Mouse (Mus musculus) stomach, embryonic 15.5 days (tissue): Measurements from ENCODE around the gene Hoxc8. TPM values are rescaled to one million over a fixed set of nuclear protein-coding genes. Genes with fewer than 3 reads are reported as not detected.
A peak's percentile ranks its signal among the peaks of the same experiment; 100 is the strongest.

Experiments
- ATAC-seq: fragments of 200-750 bp; cut with Nextera tagmentation; 2 replicates; pipeline ENCODE4 v1.8.0; 2017; ENCODE audit warnings: low read depth, moderate number of reproducible peaks, moderate TSS enrichment; ENCODE audit not compliant: insufficient read depth, low FRiP score
- H3K27ac ChIP-seq: fragments of 300-500 bp; sonication (generic); 2 replicates; pipeline ENCODE4 v1.5.1; 2015; ENCODE audit warnings: mild to moderate bottlenecking, inconsistent platforms
- H3K27me3 ChIP-seq: fragments of 300-500 bp; sonication (generic); replicated peaks from 2 replicates; pipeline ENCODE4 v1.6.1; 2015; ENCODE audit warnings: inconsistent platforms
- H3K36me3 ChIP-seq: fragments of 300-500 bp; sonication (generic); 2 replicates; pipeline ENCODE4 v1.6.1; 2015; ENCODE audit warnings: inconsistent platforms
- H3K4me1 ChIP-seq: fragments of 300-500 bp; sonication (generic); 2 replicates; pipeline ENCODE4 v1.6.1; 2015; ENCODE audit warnings: inconsistent platforms
- H3K4me2 ChIP-seq: fragments of 300-500 bp; sonication (generic); 2 replicates; pipeline ENCODE4 v1.6.1; 2015; ENCODE audit warnings: mild to moderate bottlenecking, inconsistent platforms
- H3K4me3 ChIP-seq: fragments of 300-500 bp; sonication (generic); replicated peaks from 2 replicates; pipeline ENCODE4 v1.5.1; 2015; ENCODE audit warnings: inconsistent platforms
- H3K9ac ChIP-seq: fragments of 300-500 bp; sonication (generic); 2 replicates; pipeline ENCODE4 v1.6.1; 2015; ENCODE audit warnings: inconsistent platforms
- H3K9me3 ChIP-seq: fragments of 300-500 bp; sonication (generic); 2 replicates; pipeline ENCODE4 v1.6.1; 2016; ENCODE audit warnings: inconsistent platforms
- WGBS: fragments of 180-500 bp; shearing (Covaris S2); methylation state at CpG from one replicate; pipeline ENCODE4 v1.1.7; 2015; 5-methylcytosine and 5-hydroxymethylcytosine counted together
- polyA plus RNA-seq: library from polyadenylated mRNA; unstranded; fragments of >200 nt; fragmentation: Nextera tagmentation; extraction: Ambion mirVana; gene quantifications from 2 replicates; pipeline ENCODE4 v1.2.1, GENCODE M21; 2015

The Hoxc8 gene
- polyA plus RNA-seq, 1 experiment from 2014 or later, result 1.9 TPM

DNA sequence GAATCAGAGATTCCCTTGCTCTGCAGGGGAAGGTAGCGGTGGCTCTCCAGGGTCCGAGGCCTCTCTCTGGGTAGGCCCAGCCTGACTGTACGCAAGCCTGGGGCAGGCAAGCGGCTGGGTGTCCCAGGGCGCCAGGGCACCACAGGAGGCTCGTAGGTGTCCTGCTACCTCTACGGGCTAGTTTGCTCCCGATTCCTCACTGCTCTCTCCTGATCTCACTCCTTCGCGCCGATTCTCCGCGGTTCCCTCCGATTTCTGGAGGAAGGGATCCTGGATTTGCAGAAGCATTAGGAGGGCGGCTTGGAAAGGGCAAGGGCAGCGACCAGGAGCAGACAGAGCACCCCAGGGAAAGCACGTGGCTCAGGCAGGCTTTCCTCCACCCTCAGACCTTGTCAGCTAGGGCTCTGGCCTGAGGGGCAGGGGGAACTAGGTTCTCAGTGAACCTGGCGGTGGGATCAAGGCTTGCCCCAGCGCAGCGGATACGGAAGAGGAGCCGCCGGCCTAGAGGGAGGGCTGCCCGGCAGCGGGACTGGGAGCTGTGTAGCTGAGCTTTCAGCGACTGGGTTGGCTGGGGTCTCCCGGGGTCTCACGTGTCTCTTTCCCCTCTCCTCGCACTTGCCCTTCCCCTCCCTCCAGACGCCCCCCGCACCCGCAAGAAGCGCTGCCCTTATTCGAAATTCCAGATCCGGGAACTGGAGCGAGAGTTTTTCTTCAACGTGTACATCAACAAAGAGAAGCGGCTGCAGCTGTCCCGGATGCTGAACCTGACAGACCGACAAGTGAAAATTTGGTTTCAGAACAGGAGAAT is 34.4 kb upstream of the Hoxc8 start:
- Histone ChIP-seq H3K4me2 (no peak overlapping the region), H3K4me1 (no peaks in the 10 kb centered on the region), H3K36me3 (no peaks in the 10 kb centered on the region), H3K9ac (no peak overlapping the region), H3K27me3 (peaks cover 95% of the 10 kb centered on the region), H3K27ac (no peak overlapping the region), H3K4me3 (0 out of 2 replicates have a peak overlapping the region, but pooled peaks have one; percentile 8), H3K9me3 (no peaks in the 10 kb centered on the region)
- no peak for ATAC-seq
- WGBS, result 2% methylated on average over 40 of the region's 40 CpGs

DNA sequence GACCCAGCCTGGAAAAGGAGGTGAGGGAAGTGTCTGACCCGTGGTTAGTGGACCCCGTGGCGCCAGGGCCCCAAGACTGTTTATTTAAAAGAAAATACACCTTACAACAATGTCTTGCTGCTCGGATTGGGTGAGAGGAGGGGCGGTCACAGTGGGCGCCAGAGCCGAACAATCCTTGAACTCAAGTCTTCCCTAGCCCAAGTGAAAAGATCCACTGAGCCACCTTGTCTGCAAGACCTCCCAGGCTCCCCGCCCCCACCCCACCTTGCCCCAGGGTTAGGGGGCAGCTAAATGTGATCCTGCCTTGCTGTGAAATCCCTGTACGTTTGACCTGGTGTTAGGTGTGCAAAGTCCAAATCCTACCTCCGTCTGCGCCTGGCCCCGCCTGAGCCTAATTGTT is 33.5 kb upstream of the Hoxc8 start:
- H3K4me3 ChIP-seq, result no peak overlapping the region
- no peak overlapping the region for H3K4me2 ChIP-seq
- H3K9me3 ChIP-seq, result no peaks in the 10 kb centered on the region
- H3K9ac ChIP-seq, result no peak overlapping the region
- no peaks in the 10 kb centered on the region for H3K4me1 ChIP-seq
- no peaks in the 10 kb centered on the region for H3K36me3 ChIP-seq
- ATAC-seq, result no peak
- H3K27me3 ChIP-seq, result peaks cover 93% of the 10 kb centered on the region
- WGBS, result 3% methylated on average over 12 of the region's 12 CpGs
- no peak overlapping the region for H3K27ac ChIP-seq

DNA sequence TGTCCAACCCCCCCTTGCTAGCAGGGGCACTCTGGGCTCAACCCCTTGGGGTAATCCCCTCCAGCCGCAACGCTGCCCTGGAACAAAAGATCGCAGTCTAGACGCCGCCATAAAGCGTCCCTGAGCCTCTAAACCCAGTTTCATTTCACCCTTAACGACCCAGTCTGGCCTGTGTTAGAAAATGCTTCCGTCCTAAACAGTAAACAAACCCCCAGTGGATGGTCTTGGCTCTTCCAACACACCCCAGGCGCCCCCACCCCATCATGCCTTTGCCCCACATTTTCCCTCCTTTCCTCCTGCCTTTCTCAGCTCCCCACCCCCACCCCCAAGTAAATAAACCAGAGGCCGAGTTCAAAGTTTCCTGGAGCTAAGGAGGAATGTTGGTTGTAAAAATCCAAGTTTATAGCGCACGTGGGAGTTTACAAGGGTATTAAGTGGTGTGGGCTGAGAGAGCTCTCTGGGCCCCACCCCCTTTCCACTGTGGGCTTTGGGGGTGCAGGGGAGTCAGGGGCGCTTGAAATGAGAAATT is 30.7 kb upstream of the Hoxc8 start:
- Histone ChIP-seq H3K9me3 (no peaks in the 10 kb centered on the region), H3K4me3 (no peak overlapping the region), H3K36me3 (no peaks in the 10 kb centered on the region), H3K27me3 (peaks cover 89% of the 10 kb centered on the region), H3K4me1 (no peaks in the 10 kb centered on the region), H3K27ac (no peak overlapping the region), H3K9ac (no peak overlapping the region), H3K4me2 (no peak overlapping the region)
- no peak for ATAC-seq
- WGBS, result 2% methylated on average over 13 of the region's 13 CpGs

DNA sequence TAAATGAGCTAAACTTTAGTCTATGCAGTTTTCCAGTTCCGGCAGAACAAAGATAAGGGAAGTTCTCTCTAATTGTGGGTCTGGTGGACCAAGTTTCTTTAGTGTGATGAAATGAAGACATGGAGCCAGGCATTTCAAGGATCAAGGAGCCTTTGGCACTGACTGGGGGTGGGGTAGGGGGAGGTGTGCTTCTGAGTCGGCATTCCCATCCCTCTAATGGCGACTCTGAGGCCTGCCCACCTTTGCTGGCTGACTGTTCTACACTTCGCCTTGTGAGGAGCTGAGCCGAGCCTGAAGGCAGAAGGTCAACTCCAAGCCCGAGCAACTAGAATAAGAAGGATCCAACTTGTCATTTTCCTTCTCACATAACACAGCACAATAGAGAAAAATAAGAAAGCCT is 28.7 kb upstream of the Hoxc8 start:
- Histone ChIP-seq H3K4me3 (no peak overlapping the region), H3K9ac (no peak overlapping the region), H3K9me3 (no peaks in the 10 kb centered on the region), H3K4me2 (no peak overlapping the region), H3K4me1 (peaks cover 5% of the 10 kb centered on the region; the same call in 1 of the 2 replicates), H3K27me3 (peaks cover 89% of the 10 kb centered on the region), H3K27ac (no peak overlapping the region), H3K36me3 (no peaks in the 10 kb centered on the region)
- no peak for ATAC-seq
- 4% methylated on average over 6 of the region's 6 CpGs for WGBS

DNA sequence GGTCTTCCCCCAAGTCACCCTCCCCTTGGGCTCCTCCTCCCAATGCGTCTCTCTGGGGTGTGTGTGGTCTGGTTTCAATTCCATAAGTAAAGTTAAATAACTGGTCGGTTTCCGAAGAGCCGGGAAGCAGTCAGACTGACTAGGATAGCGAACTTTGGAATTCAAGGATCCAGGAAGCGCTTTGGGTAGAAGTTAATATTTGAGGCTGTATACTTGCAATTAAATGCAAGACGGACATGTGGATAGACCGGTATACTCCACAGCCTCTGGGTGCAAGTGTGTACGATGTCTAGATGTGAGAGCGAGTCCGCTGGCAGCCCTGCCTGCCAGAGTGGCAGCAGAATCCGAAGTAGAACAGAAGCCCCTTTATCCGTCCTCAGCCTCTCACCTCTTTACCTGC is 27.9 kb upstream of the Hoxc8 start:
- no peak for ATAC-seq
- Histone ChIP-seq H3K4me2 (no peak overlapping the region), H3K9me3 (no peaks in the 10 kb centered on the region), H3K27ac (no peak overlapping the region), H3K27me3 (peaks cover 89% of the 10 kb centered on the region), H3K4me3 (no peak overlapping the region), H3K36me3 (no peaks in the 10 kb centered on the region), H3K4me1 (peaks cover 8% of the 10 kb centered on the region; the same call in 1 of the 2 replicates), H3K9ac (no peak overlapping the region)
- WGBS, result 2% methylated on average over 13 of the region's 13 CpGs

DNA sequence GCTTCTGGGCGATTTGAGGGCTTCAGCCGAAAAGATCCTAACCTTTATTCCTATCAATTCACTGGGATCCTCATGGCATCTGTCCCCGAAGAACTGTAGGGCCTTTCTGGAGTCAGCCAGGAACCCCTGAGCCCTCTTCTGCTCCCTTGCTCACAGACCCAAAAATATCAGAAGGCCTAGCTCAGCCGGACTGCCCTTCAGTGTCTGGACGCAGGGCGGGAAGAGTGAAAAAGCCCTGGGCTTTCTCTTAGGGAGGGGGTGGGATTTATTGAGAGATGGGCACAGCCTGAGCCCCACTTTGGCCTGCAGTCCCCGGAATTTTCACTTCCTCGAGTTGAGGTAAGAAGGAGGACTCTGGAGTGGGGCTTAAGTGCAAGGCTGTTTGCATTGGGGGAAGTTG is 27.1 kb upstream of the Hoxc8 start:
- 4% methylated on average over 8 of the region's 8 CpGs for WGBS
- Histone ChIP-seq H3K27ac (no peak overlapping the region), H3K9me3 (no peaks in the 10 kb centered on the region), H3K4me3 (no peak overlapping the region), H3K9ac (no peak overlapping the region), H3K36me3 (no peaks in the 10 kb centered on the region), H3K4me1 (peaks cover 8% of the 10 kb centered on the region; the same call in 1 of the 2 replicates), H3K4me2 (no peak overlapping the region), H3K27me3 (peaks cover 88% of the 10 kb centered on the region)
- ATAC-seq, result no peak

DNA sequence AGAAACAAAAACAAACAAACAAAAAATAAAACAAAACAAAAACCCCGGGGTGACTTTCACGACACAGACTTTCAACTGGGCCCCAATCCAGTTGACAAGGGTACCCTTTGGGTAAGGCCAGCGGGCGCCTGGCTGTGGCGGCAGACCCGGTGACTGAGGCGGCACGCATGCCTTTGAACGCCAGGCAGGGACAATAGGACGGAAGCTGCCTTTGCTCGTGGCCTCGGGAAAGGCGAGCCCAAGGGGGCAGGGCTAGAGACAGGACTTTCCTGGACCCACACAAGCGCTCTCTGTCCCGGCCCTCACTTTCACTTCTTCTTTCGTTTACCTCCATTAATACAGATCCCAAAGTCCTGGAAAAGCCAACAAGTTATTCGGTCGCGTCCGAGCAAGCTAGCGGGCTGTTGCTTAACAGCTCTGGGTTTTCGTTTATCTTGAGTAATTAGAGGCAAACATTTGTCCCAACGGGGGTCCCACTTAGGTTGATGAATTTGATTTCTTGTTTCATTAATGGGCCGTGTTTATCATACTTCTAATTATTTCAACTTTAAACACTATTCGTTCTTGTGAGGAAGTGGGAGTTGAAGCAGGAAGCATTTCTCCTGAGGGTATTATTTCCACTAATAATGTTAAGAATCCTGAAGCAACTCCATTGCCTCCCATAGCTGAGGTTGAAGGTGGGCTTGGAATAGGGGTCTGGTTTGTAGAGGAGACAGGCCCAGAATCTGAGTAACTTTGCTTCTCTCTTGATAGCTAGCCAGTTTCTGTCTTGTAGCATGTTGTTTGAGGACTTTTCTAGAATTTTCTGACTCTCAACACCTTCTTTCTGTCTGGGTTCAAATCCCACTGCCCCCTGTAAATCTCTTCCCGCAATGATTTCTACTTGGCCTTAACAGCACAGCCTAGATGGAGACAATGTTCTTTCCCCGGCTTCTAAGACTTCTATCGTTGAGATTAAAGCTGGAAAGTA is 26.5 kb upstream of the Hoxc8 start:
- Histone ChIP-seq H3K27ac (no peak overlapping the region), H3K9ac (no peak overlapping the region), H3K9me3 (no peaks in the 10 kb centered on the region), H3K4me2 (no peak overlapping the region), H3K27me3 (peaks cover 87% of the 10 kb centered on the region), H3K4me1 (peaks cover 8% of the 10 kb centered on the region; the same call in 1 of the 2 replicates), H3K4me3 (no peak overlapping the region), H3K36me3 (no peaks in the 10 kb centered on the region)
- WGBS, result 4% methylated on average over 28 of the region's 28 CpGs
- ATAC-seq, result no peak

DNA sequence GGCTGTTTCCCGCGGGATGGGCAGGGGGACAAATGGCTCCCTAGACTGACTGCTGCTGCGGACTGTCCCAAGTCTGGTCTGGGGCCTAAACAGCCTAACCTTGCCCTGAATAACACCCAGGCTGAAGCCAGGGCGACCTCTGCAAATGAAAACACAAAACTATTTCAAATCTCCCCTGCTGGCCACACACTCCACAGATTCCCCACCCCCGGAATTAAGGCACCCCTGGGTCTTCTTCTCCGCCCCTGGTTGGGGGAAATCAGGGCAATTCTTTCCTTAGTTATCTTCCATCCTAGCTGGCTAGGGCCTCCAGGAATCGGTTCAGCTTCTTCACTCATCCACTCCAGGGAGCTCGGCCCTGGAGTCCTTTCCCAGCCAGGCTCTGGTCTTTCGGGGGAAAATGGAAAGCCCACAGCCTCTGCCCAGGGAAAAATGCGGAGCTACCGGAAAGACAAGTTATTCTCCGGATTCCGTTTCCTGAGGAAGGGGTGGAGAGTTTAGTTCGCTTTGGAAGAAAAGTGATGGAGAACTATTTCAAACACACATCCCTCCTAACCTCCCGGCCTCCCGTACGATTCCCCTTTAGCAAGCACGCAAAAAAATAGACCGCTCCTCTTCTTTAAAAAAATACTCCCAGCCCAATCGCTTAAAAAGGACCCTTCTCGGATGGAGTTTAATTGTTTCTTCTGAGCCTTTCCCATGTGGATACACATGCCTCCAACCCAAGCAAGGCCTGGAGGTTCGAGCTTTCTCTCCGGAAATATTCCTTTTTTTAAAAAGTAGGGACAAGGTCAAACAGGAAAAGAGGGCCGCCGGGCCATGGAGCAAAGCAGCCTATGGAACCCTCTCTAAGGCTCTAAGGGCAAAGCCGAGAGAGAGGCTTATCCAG is 25.2 kb upstream of the Hoxc8 start:
- Histone ChIP-seq H3K9me3 (no peaks in the 10 kb centered on the region), H3K27ac (no peak overlapping the region), H3K4me2 (no peak overlapping the region), H3K4me3 (no peak overlapping the region), H3K36me3 (no peaks in the 10 kb centered on the region), H3K27me3 (peaks cover 91% of the 10 kb centered on the region), H3K4me1 (peaks cover 8% of the 10 kb centered on the region; the same call in 1 of the 2 replicates), H3K9ac (no peak overlapping the region)
- no peak for ATAC-seq
- 5% methylated on average over 26 of the region's 26 CpGs for WGBS

DNA sequence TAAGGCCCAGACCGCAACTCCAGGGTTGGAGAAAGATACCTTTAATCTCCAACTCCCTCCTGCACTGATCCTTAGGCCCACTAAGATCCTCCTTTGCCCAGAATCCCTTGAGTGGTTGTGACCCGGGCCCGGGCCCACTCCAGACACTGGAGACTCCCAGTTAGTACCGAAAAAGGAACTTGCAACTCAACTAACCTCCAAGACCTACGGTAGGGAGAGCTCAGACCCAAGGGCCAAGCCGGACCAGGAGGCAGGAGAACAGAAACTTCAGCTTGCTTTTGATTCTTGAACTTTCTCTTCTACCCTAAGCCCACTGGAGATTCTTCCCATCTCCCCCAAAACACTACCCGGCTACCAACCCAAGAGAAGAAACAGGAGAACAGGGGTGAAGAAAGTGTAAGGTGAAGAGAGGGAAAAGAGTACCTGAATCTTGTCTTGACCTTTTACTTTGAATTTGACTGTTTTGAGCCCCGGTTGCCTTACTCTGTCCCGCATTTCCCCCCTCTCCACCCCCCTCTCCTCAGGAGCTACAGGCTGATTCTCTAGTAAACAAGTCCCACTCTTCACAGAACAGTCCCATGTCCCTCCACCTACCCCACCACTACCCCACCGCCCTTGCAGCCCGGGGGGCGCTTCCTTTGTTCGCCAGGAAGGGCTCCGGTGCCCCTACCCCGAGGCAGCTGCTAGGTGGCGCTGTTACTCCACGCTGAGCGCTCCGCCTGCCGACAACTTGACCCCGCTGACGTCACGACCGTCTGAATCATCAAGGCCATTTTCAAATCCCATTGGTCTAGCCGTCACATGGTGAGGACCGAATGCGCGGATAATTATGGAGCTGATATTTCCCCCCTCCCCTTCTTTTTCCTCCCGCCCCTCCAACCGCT is 24.3 kb upstream of the Hoxc8 start:
- Histone ChIP-seq H3K9ac (no peak overlapping the region), H3K9me3 (no peaks in the 10 kb centered on the region), H3K4me2 (peak overlapping the region; percentile 40), H3K36me3 (no peaks in the 10 kb centered on the region), H3K4me1 (peaks cover 8% of the 10 kb centered on the region; the same call in 1 of the 2 replicates), H3K27ac (no peak overlapping the region), H3K4me3 (peak overlapping the region; percentile 14; the same call in 1 of the 2 replicates), H3K27me3 (peaks cover 92% of the 10 kb centered on the region)
- 4% methylated on average over 29 of the region's 30 CpGs for WGBS
- ATAC-seq, result no peak

DNA sequence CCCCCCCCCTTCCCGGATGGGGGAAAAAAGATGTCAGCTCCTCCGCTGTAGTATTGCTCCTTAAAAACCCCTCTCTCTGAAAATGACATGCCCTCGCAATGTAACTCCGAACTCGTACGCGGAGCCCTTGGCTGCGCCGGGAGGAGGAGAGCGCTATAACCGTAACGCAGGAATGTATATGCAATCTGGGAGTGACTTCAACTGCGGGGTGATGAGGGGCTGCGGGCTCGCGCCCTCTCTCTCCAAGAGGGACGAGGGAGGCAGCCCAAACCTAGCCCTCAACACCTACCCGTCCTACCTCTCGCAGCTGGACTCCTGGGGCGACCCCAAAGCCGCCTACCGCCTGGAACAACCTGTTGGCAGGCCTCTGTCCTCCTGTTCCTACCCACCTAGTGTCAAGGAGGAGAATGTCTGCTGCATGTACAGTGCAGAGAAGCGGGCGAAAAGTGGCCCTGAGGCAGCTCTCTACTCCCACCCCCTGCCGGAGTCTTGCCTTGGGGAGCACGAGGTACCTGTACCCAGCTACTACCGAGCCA is 23.6 kb upstream of the Hoxc8 start, which contains the start of gene Hoxc10:
Gene Hoxc10 (plus strand): TSS at position 21 of the 536 bp plus-strand sequence.
- WGBS, result 2% methylated on average over 27 of the region's 27 CpGs
- no peak within 1 kb of the TSS for H3K9ac ChIP-seq
- no peak within 1 kb of the TSS for H3K27ac ChIP-seq

More for the DNA sequence above, 23.6 kb upstream of the Hoxc8 start, which contains the start of gene Hoxc10:
- Histone ChIP-seq H3K36me3 (no peaks in the 10 kb centered on the region), H3K27me3 (peaks cover 93% of the 10 kb centered on the region), H3K4me2 (peak within 1 kb of the TSS; percentile 40), H3K9me3 (no peaks in the 10 kb centered on the region), H3K4me1 (peaks cover 8% of the 10 kb centered on the region; the same call in 1 of the 2 replicates), H3K4me3 (peak within 1 kb of the TSS; percentile 14; the same call in 1 of the 2 replicates)
- ATAC-seq, result peak; percentile 27; the same call in 1 of the 2 replicates
